Mouse (Mus musculus): Measurements from ENCODE around the gene Tuba1c. TPM values are rescaled to one million over a fixed set of nuclear protein-coding genes. Genes with fewer than 3 reads are reported as not detected.

The Tuba1c gene
- total RNA-seq, 2 experiments from 2014 or later: 548 to 589 TPM

Small RNAs within 50 kb of the gene (microRNA-seq; reads per million reads assigned to microRNA genes)
- not detected for gene Mir6960

Other genes starting within 250 kb of the Tuba1c start
- gene Wnt1, start 240.0 kb upstream of the Tuba1c start, total RNA-seq (2021): not detected
- 100 to 1,000 TPM; 113 to 118 TPM for gene Ddn, start 220.4 kb upstream of the Tuba1c start, total RNA-seq (2021)
- gene Prkag1, start 198.4 kb upstream of the Tuba1c start, total RNA-seq (2021): 10 to 100 TPM; 35.0 to 38.1 TPM
- 10 to 100 TPM; 74.2 to 74.4 TPM for gene Kmt2d, start 158.7 kb upstream of the Tuba1c start, total RNA-seq (2021)
- gene Rhebl1, start 135.4 kb upstream of the Tuba1c start, total RNA-seq (2021): 10 to 100 TPM; 18.3 to 18.4 TPM
- gene Dhh, start 131.4 kb upstream of the Tuba1c start, total RNA-seq (2021): under 1 TPM; 0.28 to 0.36 TPM
- 10 to 100 TPM; 31.4 to 42.2 TPM for gene Lmbr1l, start 111.7 kb upstream of the Tuba1c start, total RNA-seq (2021)
- gene Tuba1b, start 95.3 kb upstream of the Tuba1c start, total RNA-seq (2021): 1,000 to 10,000 TPM; 1,107 to 1,135 TPM
- gene Gm49450, start 76.3 kb upstream of the Tuba1c start, total RNA-seq (2021): not detected
- 1,000 to 10,000 TPM; 8,276 to 8,744 TPM for gene Tuba1a, start 76.2 kb upstream of the Tuba1c start, total RNA-seq (2021)
- gene Prph, start 25.3 kb downstream of the Tuba1c start, total RNA-seq (2021): 1 to 10 TPM; 4.0 to 5.2 TPM
- 1 to 10 TPM; 4.7 to 5.8 TPM for gene Troap, start 44.7 kb downstream of the Tuba1c start, total RNA-seq (2021)
- gene C1ql4, start 57.9 kb downstream of the Tuba1c start, total RNA-seq (2021): not detected
- under 1 TPM in 1 of 2 experiments, not detected in 1; 0.30 TPM for gene Dnajc22, start 63.3 kb downstream of the Tuba1c start, total RNA-seq (2021)
- 10 to 100 TPM; 39.7 to 46.0 TPM for gene Spats2, start 96.0 kb downstream of the Tuba1c start, total RNA-seq (2021)
- 10 to 100 TPM; 66.6 to 67.3 TPM for gene Kcnh3, start 195.0 kb downstream of the Tuba1c start, total RNA-seq (2021)
- gene Mcrs1, start 222.1 kb downstream of the Tuba1c start, total RNA-seq (2021): 100 to 1,000 TPM; 136 to 139 TPM